Mouse (Mus musculus): Measurements from ENCODE around the gene Dupd1.

The Dupd1 gene

GRCm38 (mm10) chr14:21714486-21714885, at the start of gene Dupd1:
TSS of gene Dupd1 (minus strand) at chr14:21714576.
- no peak for DNase-seq (ENCODE audit: low spot score)

GRCm38 (mm10) chr14:21763736-21764135, 49.4 kb upstream of the Dupd1 start:
- DNase-seq (ENCODE audit: low spot score): no peak

- DNase-seq (ENCODE audit: low spot score): no peak
These were observed 47.2 kb upstream of the Dupd1 start for GRCm38 (mm10) chr14:21761560-21761959.

GRCm38 (mm10) chr14:21753367-21753766, 39.0 kb upstream of the Dupd1 start:
- DNase-seq (ENCODE audit: low spot score): no peak

- DNase-seq (ENCODE audit: low spot score): no peak
These were observed 38.0 kb upstream of the Dupd1 start for GRCm38 (mm10) chr14:21752411-21752810.

- DNase-seq (ENCODE audit: low spot score): peak; percentile 57
These were observed 36.6 kb upstream of the Dupd1 start, which contains the start of gene Dusp13 for GRCm38 (mm10) chr14:21750881-21751542. TSS of gene Dusp13 (minus strand) at chr14:21751181.

- DNase-seq (ENCODE audit: low spot score): peak; percentile 76
These were observed 35.9 kb upstream of the Dupd1 start, which contains the start of gene Samd8 for GRCm38 (mm10) chr14:21750008-21750880. TSS of gene Samd8 (plus strand) at chr14:21750531.

- no peak for DNase-seq (ENCODE audit: low spot score)
These were observed 33.9 kb upstream of the Dupd1 start for GRCm38 (mm10) chr14:21748142-21748870.

- no peak for DNase-seq (ENCODE audit: low spot score)
These were observed 33.2 kb upstream of the Dupd1 start for GRCm38 (mm10) chr14:21747436-21748141.

- no peak for DNase-seq (ENCODE audit: low spot score)
These were observed 32.5 kb upstream of the Dupd1 start for GRCm38 (mm10) chr14:21746846-21747245.

- no peak for DNase-seq (ENCODE audit: low spot score)
These were observed 31.9 kb upstream of the Dupd1 start for GRCm38 (mm10) chr14:21746251-21746650.

GRCm38 (mm10) chr14:21745149-21745548, 30.8 kb upstream of the Dupd1 start:
- no peak for DNase-seq (ENCODE audit: low spot score)

- DNase-seq (ENCODE audit: low spot score): no peak
These were observed 29.8 kb upstream of the Dupd1 start for GRCm38 (mm10) chr14:21744169-21744568.

- no peak for DNase-seq (ENCODE audit: low spot score)
These were observed 28.1 kb upstream of the Dupd1 start for GRCm38 (mm10) chr14:21742441-21742840.

GRCm38 (mm10) chr14:21741786-21742185, 27.4 kb upstream of the Dupd1 start:
- DNase-seq (ENCODE audit: low spot score): peak; percentile 47

- DNase-seq (ENCODE audit: low spot score): no peak
These were observed 26.9 kb upstream of the Dupd1 start for GRCm38 (mm10) chr14:21741314-21741713.

- no peak for DNase-seq (ENCODE audit: low spot score)
These were observed 26.0 kb upstream of the Dupd1 start for GRCm38 (mm10) chr14:21740345-21740744.

- no peak for DNase-seq (ENCODE audit: low spot score)
These were observed 18.9 kb upstream of the Dupd1 start for GRCm38 (mm10) chr14:21733131-21733905.

GRCm38 (mm10) chr14:21729936-21730335, 15.6 kb upstream of the Dupd1 start:
- DNase-seq (ENCODE audit: low spot score): no peak

- DNase-seq (ENCODE audit: low spot score): no peak
These were observed 14.8 kb upstream of the Dupd1 start for GRCm38 (mm10) chr14:21729031-21729732.
